Mouse (Mus musculus) embryonic facial prominence, embryonic 11.5 days (tissue): ENCODE data around the gene Ifi27l2b. TPM values are rescaled to one million over a fixed set of nuclear protein-coding genes. Genes with fewer than 3 reads are reported as not detected.

Experiments
- ATAC-seq: fragments of 200-750 bp; cut with Nextera tagmentation; replicated peaks from 2 replicates; pipeline ENCODE4 v1.8.0; 2017; ENCODE audit warnings: low read depth; ENCODE audit not compliant: insufficient number of reproducible peaks, low FRiP score, low TSS enrichment
- DNase-seq: peaks from one replicate; pipeline ENCODE4 v3.0.0-alpha.2; 2015; ENCODE audit warnings: low spot score
- H3K27ac ChIP-seq: fragments of 300-500 bp; sonication (generic); replicated peaks from 2 replicates; pipeline ENCODE4 v1.5.1; 2014; ENCODE audit warnings: mild to moderate bottlenecking, low read depth, low read length, control low read depth
- H3K27me3 ChIP-seq: fragments of 300-500 bp; sonication (generic); 2 replicates; pipeline ENCODE4 v1.6.1; 2014; ENCODE audit warnings: mild to moderate bottlenecking, low read length, moderate library complexity, mixed read lengths; ENCODE audit not compliant: control insufficient read depth, insufficient read depth
- H3K36me3 ChIP-seq: fragments of 300-500 bp; sonication (generic); replicated peaks from 2 replicates; pipeline ENCODE4 v1.6.1; 2014; ENCODE audit warnings: low read depth, mild to moderate bottlenecking, low read length, moderate library complexity, mixed read lengths; ENCODE audit not compliant: control insufficient read depth, insufficient read depth
- H3K4me1 ChIP-seq: fragments of 300-500 bp; sonication (generic); 2 replicates; pipeline ENCODE4 v1.6.1; 2014; ENCODE audit warnings: low read length, mixed read lengths; ENCODE audit not compliant: control insufficient read depth, insufficient read depth
- H3K4me2 ChIP-seq: fragments of 300-500 bp; sonication (generic); 2 replicates; pipeline ENCODE4 v1.6.1; 2014; ENCODE audit warnings: low read depth, mild to moderate bottlenecking, control low read depth, low read length, moderate library complexity
- H3K4me3 ChIP-seq: fragments of 300-500 bp; sonication (generic); 2 replicates; pipeline ENCODE4 v1.5.1; 2014; ENCODE audit warnings: low read depth, low read length, control low read depth
- H3K9ac ChIP-seq: fragments of 300-500 bp; sonication (generic); replicated peaks from 2 replicates; pipeline ENCODE4 v1.6.1; 2014; ENCODE audit warnings: mild to moderate bottlenecking, control low read depth, low read length
- H3K9me3 ChIP-seq: fragments of 300-500 bp; sonication (generic); replicated peaks from 2 replicates; pipeline ENCODE4 v1.6.1; 2016; ENCODE audit warnings: mild to moderate bottlenecking, low read length, inconsistent platforms, mixed read lengths; ENCODE audit not compliant: control insufficient read depth
- WGBS: fragments of 180-500 bp; shearing (Covaris S2); extraction: QIAGEN DNeasy Blood & Tissue Kit; methylation state at CpG from one replicate; pipeline ENCODE4 v1.1.7; 2014; 5-methylcytosine and 5-hydroxymethylcytosine counted together
- polyA plus RNA-seq: library from polyadenylated mRNA; unstranded; fragments of >200 nt; fragmentation: Nextera tagmentation; extraction: Ambion mirVana; gene quantifications from 2 replicates; pipeline ENCODE4 v1.2.1, GENCODE M21; 2014

The Ifi27l2b gene
- polyA plus RNA-seq, 1 experiment from 2014 or later, result not detected

DNA sequence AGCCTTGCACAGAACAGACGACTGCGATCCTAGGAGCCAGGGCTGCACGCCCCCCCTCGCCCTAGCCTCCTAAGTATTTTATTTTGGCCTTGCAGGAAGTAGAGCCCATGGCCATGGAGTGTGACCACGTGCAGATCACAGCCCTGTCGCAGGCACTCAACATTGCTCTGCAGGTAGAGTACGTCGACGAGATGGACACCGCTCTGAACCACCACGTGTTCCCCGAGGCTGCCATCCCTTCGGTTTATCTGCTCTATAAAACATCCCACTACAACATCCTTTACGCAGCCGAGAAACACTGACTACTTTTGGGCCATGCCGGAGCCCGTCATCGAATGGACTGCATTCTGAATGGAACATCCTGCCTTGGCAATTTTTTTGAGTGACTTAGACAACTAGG, 52.9 kb downstream of the Ifi27l2b start:
- WGBS, result 90% methylated on average over 18 of the region's 18 CpGs
- ATAC-seq, result no peak

More for the DNA sequence above, 52.9 kb downstream of the Ifi27l2b start:
- Histone ChIP-seq H3K27ac (no peak overlapping the region), H3K9me3 (no peaks in the 10 kb centered on the region), H3K4me1 (no peaks in the 10 kb centered on the region), H3K4me2 (no peak overlapping the region), H3K36me3 (no peaks in the 10 kb centered on the region; the same call in 1 of the 2 replicates), H3K9ac (no peak overlapping the region), H3K27me3 (no peaks in the 10 kb centered on the region), H3K4me3 (no peak overlapping the region)
- no peak for DNase-seq

Other genes starting within 250 kb of the Ifi27l2b start
- 0.32 and 0.50 TPM in 2 replicates for gene Prima1, start 215.1 kb downstream of the Ifi27l2b start, polyA plus RNA-seq
- 4.5 and 5.1 TPM in 2 replicates for gene Fam181a, start 146.2 kb downstream of the Ifi27l2b start, polyA plus RNA-seq
- 0.92 and 1.2 TPM in 2 replicates for gene Asb2, start 101.2 kb downstream of the Ifi27l2b start, polyA plus RNA-seq
- gene Otub2, start 68.5 kb downstream of the Ifi27l2b start, polyA plus RNA-seq, result 12.2 and 12.5 TPM in 2 replicates
- gene 9330161L09Rik, start 49.4 kb downstream of the Ifi27l2b start, polyA plus RNA-seq, result 0.42 and 0.43 TPM in 2 replicates
- gene Ddx24, start 31.4 kb downstream of the Ifi27l2b start, polyA plus RNA-seq, result 114 TPM in 2 replicates
- 3.5 and 3.7 TPM in 2 replicates for gene Ifi27, start 23.0 kb downstream of the Ifi27l2b start, polyA plus RNA-seq
- gene Ifi27l2a, start 13.5 kb downstream of the Ifi27l2b start, polyA plus RNA-seq, result 0.70 and 2.1 TPM in 2 replicates
- gene Ppp4r4, start 75.1 kb upstream of the Ifi27l2b start, polyA plus RNA-seq, result 2.2 and 2.6 TPM in 2 replicates
- 0.14 TPM in 1 of 2 replicates, not detected in the other for gene Serpina10, start 174.2 kb upstream of the Ifi27l2b start, polyA plus RNA-seq
- 0.43 and 0.55 TPM in 2 replicates for gene Serpina6, start 200.0 kb upstream of the Ifi27l2b start, polyA plus RNA-seq
- not detected in 2 replicates for gene Serpina16, start 218.9 kb upstream of the Ifi27l2b start, polyA plus RNA-seq
- gene Serpina1f, start 238.3 kb upstream of the Ifi27l2b start, polyA plus RNA-seq, result not detected in 2 replicates